ENCODE assay signal across 8 mouse cellular contexts in the genomic region with DNA sequence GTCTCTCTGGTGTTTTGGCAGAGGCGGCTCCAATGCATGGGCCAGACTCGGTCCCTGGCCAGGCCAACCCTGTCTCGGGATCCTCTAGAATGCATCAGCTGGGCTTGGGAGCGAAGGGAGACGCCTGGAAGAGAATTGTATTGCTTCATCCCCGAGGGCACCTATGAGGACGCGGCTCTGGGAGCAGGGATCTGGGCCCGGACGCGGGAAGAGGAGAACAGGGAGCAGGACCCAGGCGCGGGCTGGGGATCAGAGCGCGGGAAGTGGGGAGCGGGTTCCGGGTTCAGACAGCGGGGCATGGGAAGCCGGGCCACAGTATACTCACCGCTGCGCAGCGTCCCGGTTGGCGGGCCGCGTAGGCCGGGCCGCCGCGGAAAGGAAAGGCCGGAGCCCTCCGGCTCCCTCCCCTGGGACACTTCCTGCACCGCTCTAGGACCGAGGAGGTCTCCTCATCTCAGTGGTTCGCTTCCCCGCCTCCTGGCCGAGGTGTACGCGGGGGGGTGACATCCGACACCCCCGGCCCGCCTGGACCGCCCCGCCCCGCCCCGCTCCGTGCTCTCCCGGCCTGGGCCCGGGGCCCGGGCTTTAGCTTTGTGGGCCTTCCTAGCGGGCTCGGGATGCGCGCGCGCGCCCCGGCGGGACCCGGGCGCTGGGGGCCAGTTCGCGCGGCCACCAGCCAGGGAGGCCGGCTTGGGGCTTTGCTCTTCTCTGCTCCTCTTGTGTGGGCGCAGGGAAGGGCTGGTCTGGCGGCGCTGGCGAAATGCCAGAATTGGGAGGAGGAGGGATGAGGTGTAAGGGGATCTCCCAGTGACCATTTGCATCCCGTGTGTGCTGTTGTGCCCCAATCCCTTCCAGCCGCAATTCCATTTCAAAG. TPM values are rescaled to one million over a fixed set of nuclear protein-coding genes. Genes with fewer than 3 reads are reported as not detected.
A peak's percentile ranks its signal among the peaks of the same experiment; 100 is the strongest.
DNase-seq lines count a peak whose midpoint lies in the region; ATAC-seq lines count a peak whose summit lies in the region.

No protein-coding gene starts in this region.

- H3K9ac ChIP-seq in embryonic facial prominence, embryonic 14.5 days (ENCODE audit: low read depth, low read length), result peak overlapping the region; percentile 97

- peaks cover 12% of the 10 kb centered on the region for H3K4me1 ChIP-seq in embryonic facial prominence, embryonic 14.5 days (ENCODE audit: control insufficient read depth, insufficient read depth, low read length)

- H3K27ac ChIP-seq in embryonic facial prominence, embryonic 14.5 days (replicated peaks; ENCODE audit: low read depth, low read length), result peak overlapping the region; percentile 95

- no peaks in the 10 kb centered on the region for H3K27me3 ChIP-seq in embryonic facial prominence, embryonic 14.5 days (replicated peaks; ENCODE audit: control insufficient read depth, insufficient read depth, low read length)

- ATAC-seq in embryonic facial prominence, embryonic 14.5 days (ENCODE audit: low read depth), result peak; percentile 95
- peak; percentile 69 for ATAC-seq in monocyte, adult 5-6 weeks (replicated peaks; ENCODE audit: insufficient number of reproducible peaks, low FRiP score, low TSS enrichment, poor library complexity, severe bottlenecking)

- H3K4me3 ChIP-seq in embryonic facial prominence, embryonic 14.5 days (ENCODE audit: low read depth, low read length), result peak overlapping the region; percentile 93

- 0% methylated on average over 26 of the region's 71 CpGs for WGBS in embryonic facial prominence, embryonic 14.5 days

- peak overlapping the region; percentile 72 for H3K4me2 ChIP-seq in embryonic facial prominence, embryonic 14.5 days (ENCODE audit: low read depth, low read length)

- H3K9me3 ChIP-seq in embryonic facial prominence, embryonic 14.5 days (ENCODE audit: control insufficient read depth, low read length), result no peaks in the 10 kb centered on the region

- peak; percentile 89 for DNase-seq in A20 (ENCODE audit: low read depth, low spot score)
- peak; percentile 64 to 76 for DNase-seq in adrenal gland, postnatal 4 days (ENCODE audit: low spot score in 2 of 2)
- peak; percentile 95 for DNase-seq in embryonic facial prominence, embryonic 14.5 days (ENCODE audit: low spot score)
- DNase-seq in heart, adult 9 months (ENCODE audit: low spot score in 2 of 2), result peak; percentile 89 to 91
- peak; percentile 92 for DNase-seq in kidney, adult 9 months
- DNase-seq in liver, result peak; percentile 84
- DNase-seq in spleen, postnatal 36 days (ENCODE audit: low spot score in 2 of 2), result peak; percentile 75 to 76

- H3K36me3 ChIP-seq in embryonic facial prominence, embryonic 14.5 days (ENCODE audit: control insufficient read depth, insufficient read depth, low read length), result peaks cover 47% of the 10 kb centered on the region

RNA-seq across cellular contexts. Expression of a gene that starts 20.5 kb away (rescaled TPM):
- total RNA-seq in adrenal gland, postnatal 4 days (2021), result 10 to 100 TPM; 37.3 to 38.1 TPM
- 17.1 and 19.7 TPM in 2 replicates for polyA plus RNA-seq in embryonic facial prominence, embryonic 14.5 days (2014; fragmentation: Nextera tagmentation; extraction: Ambion mirVana)
- total RNA-seq in monocyte, adult 5-6 weeks (2017), result 8.6 to 18.8 TPM (median 11.6 TPM) in 3 replicates

RNA-seq across cellular contexts. Expression of a gene that starts 33.8 kb away (rescaled TPM):
- 10 to 100 TPM in 1 of 2 experiments, 1 to 10 TPM in 1; 9.7 to 10.1 TPM for total RNA-seq in adrenal gland, postnatal 4 days (2021)
- polyA plus RNA-seq in embryonic facial prominence, embryonic 14.5 days (2014; fragmentation: Nextera tagmentation; extraction: Ambion mirVana), result 8.8 and 11.0 TPM in 2 replicates
- total RNA-seq in monocyte, adult 5-6 weeks (2017), result 1.5 to 5.2 TPM (median 1.7 TPM) in 3 replicates

RNA-seq across cellular contexts. Expression of a gene that starts 35.3 kb away (rescaled TPM):
- total RNA-seq in adrenal gland, postnatal 4 days (2021), result under 1 TPM; 0.84 to 0.85 TPM
- 0.29 and 0.45 TPM in 2 replicates for polyA plus RNA-seq in embryonic facial prominence, embryonic 14.5 days (2014; fragmentation: Nextera tagmentation; extraction: Ambion mirVana)
- total RNA-seq in monocyte, adult 5-6 weeks (2017), result 35.2 to 49.8 TPM (median 49.4 TPM) in 3 replicates

RNA-seq across cellular contexts. Expression of a gene that starts 55.1 kb away (rescaled TPM):
- 10 to 100 TPM; 73.3 to 76.6 TPM for total RNA-seq in adrenal gland, postnatal 4 days (2021)
- 124 and 142 TPM in 2 replicates for polyA plus RNA-seq in embryonic facial prominence, embryonic 14.5 days (2014; fragmentation: Nextera tagmentation; extraction: Ambion mirVana)
- total RNA-seq in monocyte, adult 5-6 weeks (2017), result 5.6 to 17.7 TPM (median 6.0 TPM) in 3 replicates

RNA-seq across cellular contexts. Expression of a gene that starts 56.2 kb away (rescaled TPM):
- 10 to 100 TPM; 11.4 to 12.1 TPM for total RNA-seq in adrenal gland, postnatal 4 days (2021)
- polyA plus RNA-seq in embryonic facial prominence, embryonic 14.5 days (2014; fragmentation: Nextera tagmentation; extraction: Ambion mirVana), result 9.7 and 11.1 TPM in 2 replicates
- total RNA-seq in monocyte, adult 5-6 weeks (2017), result 4.3 to 8.3 TPM (median 5.5 TPM) in 3 replicates

Comparison
In these comparisons a context has a peak if more than half of its experiments do, and no peak if none do; other contexts are left out.
1. Peak in every context shown above with its lines: DNase-seq, ATAC-seq, H3K4me3 ChIP-seq and H3K27ac ChIP-seq.
2. RNA of a gene that starts 35.3 kb away (total RNA-seq): 35.2 to 49.8 TPM in monocyte, adult 5-6 weeks; 0.84 to 0.85 TPM in adrenal gland, postnatal 4 days; every median in the first group is over 10 times any median in the second.